ENCODE assay signal across 29 mouse cellular contexts in the genomic region with DNA sequence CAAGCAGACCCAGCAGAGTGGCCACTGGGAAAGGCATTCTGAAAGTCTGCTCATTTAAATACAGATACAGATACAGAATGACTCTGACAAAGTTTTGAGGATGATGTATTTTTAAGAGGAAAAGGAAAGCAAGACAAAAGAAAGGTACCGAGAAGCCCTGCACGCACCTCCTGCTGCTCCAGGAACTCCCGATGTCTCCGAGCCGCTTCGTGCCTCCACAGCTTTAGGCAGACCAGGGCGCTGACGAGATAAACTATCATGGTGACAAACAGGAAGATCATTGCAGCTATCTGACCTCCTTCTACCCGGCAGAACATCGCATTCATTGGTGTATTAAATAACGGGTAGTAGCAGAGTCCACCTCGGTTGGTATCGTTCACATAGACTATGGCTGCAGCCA.
"Had no signal": no experiment of that assay in that cellular context is flagged by ENCODE, and none has a peak within 500 bp of the region (broad histone marks: within the 10 kb centered on the region; RNA-seq: fewer than 3 reads in every experiment).

No protein-coding gene starts in this region.

- H3K27ac ChIP-seq: heart, embryonic 13.5 days; heart, embryonic 15.5 days; hindbrain, embryonic 10.5 days; hindbrain, embryonic 12.5 days; hindbrain, embryonic 13.5 days; hindbrain, embryonic 14.5 days; hindbrain, embryonic 15.5 days; hindbrain, postnatal 0 days; intestine, embryonic 15.5 days; kidney, embryonic 15.5 days; kidney, postnatal 0 days; layer of hippocampus, adult 2 months; left cerebral cortex, adult 2 months had no signal

- DNase-seq: heart, postnatal 10 days; heart, postnatal 14 days; heart, postnatal 4 days; kidney, adult 11 months; kidney, adult 18-20 months; kidney, adult 2 months; kidney, adult 8-10 months; kidney, adult 9 months; kidney, postnatal 10 days; kidney, postnatal 14 days; kidney, postnatal 25 days; kidney, postnatal 36 days; kidney, postnatal 4 days; layer of hippocampus, adult 9-11 months; layer of hippocampus, postnatal 36 days had no signal

- H3K4me1 ChIP-seq: heart, embryonic 12.5 days; hindbrain, embryonic 15.5 days; intestine, embryonic 15.5 days had no signal

- H3K4me3 ChIP-seq: heart, embryonic 12.5 days; heart, embryonic 13.5 days; heart, embryonic 15.5 days; hindbrain, embryonic 10.5 days; hindbrain, embryonic 12.5 days; hindbrain, embryonic 13.5 days; hindbrain, embryonic 15.5 days; intestine, embryonic 15.5 days; kidney, embryonic 15.5 days; layer of hippocampus, adult 2 months; left cerebral cortex, adult 2 months had no signal

- H3K9me3 ChIP-seq: hindbrain, embryonic 10.5 days; hindbrain, embryonic 13.5 days; hindbrain, embryonic 15.5 days; intestine, embryonic 15.5 days had no signal

- H3K27me3 ChIP-seq: heart, embryonic 12.5 days; heart, embryonic 13.5 days; heart, embryonic 15.5 days; hindbrain, embryonic 15.5 days; intestine, embryonic 15.5 days; kidney, embryonic 15.5 days had no signal
